Mouse (Mus musculus): ENCODE measurements around the gene Gm10065. TPM values are rescaled to one million over a fixed set of nuclear protein-coding genes. Genes with fewer than 3 reads are reported as not detected.

Gene Gm10065
- not detected for total RNA-seq (2023)

DNA sequence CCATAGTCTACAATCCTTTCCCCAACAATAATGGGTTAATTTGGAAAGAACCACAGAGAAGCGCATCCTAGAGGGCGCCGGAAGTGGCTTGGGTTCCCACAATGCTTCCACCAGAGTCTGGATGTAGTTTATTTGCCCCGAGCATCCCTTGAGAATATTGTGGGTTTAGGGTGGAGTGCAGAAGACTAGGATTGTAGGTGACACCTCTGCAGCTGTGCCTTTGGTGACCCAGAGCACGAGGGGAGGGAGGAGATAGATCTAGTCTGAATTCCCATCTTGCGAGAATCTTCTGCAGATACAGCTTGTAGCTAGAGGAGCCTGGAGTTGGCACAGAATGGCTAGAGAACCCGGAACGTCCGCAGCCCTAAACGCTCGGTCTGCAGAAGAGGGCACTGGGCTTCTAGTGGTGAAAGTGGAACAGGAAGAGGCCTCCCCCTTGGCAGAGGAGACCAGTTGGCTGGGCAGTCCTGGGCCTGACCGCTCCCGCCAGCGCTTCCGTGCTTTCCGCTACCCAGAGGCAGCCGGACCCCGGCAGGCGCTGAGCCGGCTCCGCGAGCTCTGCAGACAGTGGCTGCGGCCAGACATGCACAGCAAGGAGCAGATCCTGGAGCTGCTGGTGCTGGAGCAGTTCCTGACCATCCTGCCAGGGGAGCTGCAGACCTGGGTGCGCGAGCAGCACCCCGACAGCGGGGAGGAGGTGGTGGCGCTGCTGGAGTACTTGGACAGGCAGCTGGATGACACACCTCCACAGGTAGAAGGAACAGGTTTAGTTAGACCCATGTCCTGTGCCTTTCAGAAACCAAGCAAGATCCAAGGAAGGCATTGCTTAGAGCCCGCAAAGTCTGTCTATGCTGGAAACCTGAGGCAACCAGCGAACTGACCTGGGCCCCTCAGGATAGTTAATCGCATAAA is at the start of gene Gm10065, which contains the start of gene Zkscan4:
Gene Gm10065 (minus strand): TSS at position 683 of the 912 bp plus-strand sequence.
Gene Zkscan4 (plus strand): TSS at position 149 of the 912 bp plus-strand sequence.

DNA sequence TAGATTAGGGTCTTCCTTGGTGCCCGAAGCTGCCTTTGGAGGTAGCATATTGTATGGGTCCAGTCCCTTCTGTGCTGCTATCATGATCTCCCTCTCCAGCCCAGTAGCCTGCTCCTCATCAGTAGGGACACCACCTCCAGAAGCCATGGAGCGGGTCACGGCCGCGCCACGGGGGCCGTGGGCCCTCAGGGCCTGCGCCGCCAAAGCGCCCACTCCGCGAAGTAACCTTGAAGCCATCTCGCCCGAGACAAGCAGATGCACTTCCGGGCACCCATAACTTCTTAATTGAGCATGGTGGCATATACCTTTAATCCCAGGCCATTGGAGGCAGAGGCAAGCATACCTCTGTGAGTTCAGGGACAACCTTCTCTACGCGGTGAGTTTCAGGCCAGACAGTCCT is 21.9 kb upstream of the Gm10065 start, which contains the start of gene Gm11273:
Gene Gm11273 (minus strand): TSS at position 237 of the 400 bp plus-strand sequence.

GRCm38 (mm10) chr13:21495080-21495479 is 15.8 kb upstream of the Gm10065 start, which contains the start of gene AK157302:
AK157302 (plus strand) TSS chr13:21495223.

GRCm38 (mm10) chr13:21468061-21469019 is 10.9 kb downstream of the Gm10065 start, which contains the start of gene Nkapl:
Nkapl (minus strand) TSS chr13:21468509.

DNA sequence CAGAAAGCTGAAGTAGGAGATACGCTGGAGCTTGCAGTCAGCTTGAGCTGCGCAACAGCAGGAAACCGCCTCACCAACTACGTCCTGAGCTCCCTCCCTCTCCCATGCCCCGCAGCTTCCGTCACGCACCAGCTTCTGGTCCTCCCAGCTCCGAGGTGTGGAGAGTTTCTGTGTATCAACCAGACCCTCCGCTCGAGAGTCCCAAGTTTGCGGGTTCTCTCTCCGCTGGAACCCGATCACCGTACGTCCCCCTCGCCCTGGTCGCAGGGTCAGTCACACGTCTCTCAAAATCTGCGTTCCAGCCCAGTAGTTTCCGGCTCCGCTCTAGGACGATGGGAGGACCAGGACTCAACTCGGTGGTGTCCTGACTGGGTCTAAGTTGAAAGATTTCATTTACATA is 25.8 kb downstream of the Gm10065 start, which contains the start of gene Zscan26:
Gene Zscan26 (minus strand): TSS at position 282 of the 400 bp plus-strand sequence.

DNA sequence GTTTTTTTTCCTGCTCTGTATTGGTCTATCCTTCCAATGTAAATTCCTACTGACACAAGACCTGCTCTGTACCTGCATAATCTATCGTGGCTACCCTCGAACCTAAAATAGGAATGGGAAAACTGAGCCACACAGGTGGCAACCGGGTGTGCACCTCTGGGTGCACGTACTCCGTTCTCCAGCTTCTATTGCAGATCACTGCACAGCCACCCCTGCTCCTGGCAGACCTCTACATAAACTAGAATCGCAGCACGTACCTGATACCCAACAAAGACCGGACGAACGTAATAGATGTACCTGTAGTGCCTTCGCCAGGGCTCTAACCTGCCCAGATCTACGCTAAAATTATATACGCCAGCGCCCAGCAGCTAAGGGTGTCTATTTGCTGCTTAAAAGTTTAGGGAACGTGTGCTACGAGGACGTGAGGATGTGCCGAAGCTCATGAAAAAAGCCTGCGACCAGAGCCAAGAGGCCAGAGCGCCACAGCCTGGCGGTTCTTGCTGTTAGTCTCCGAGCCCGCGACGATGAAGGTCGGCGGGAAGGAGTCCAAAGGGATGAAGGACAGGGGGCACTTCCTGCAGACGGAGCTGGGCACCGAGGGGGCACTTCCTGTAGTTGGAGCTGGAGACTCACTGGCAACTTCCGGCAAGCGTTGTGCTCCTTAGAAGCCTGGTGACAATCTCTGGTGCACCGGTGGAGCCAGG is 38.6 kb downstream of the Gm10065 start, which contains the start of gene Pgbd1:
Gene Pgbd1 (minus strand): TSS at position 556 of the 704 bp plus-strand sequence.

Other genes with a start within 250 kb of the Gm10065 start
- not detected for gene Gpx5, start 186.7 kb downstream of the Gm10065 start, total RNA-seq (2023)
- not detected for gene Gpx6, start 167.3 kb downstream of the Gm10065 start, total RNA-seq (2023)
- not detected for gene Olfr1367, start 132.5 kb downstream of the Gm10065 start, total RNA-seq (2023)
- 1 to 10 TPM; 3.2 to 3.6 TPM for gene Zscan12, start 116.6 kb downstream of the Gm10065 start, total RNA-seq (2023)
- gene Zkscan3, start 76.7 kb downstream of the Gm10065 start, total RNA-seq (2023): 10 to 100 TPM; 66.9 to 70.3 TPM
- gene Pgbd1, start 38.4 kb downstream of the Gm10065 start, total RNA-seq (2023): under 1 TPM in 1 of 2 experiments, not detected in 1; 0.38 TPM
- 10 to 100 TPM; 44.5 to 50.7 TPM for gene Zscan26, start 25.7 kb downstream of the Gm10065 start, total RNA-seq (2023)
- gene Nkapl, start 10.9 kb downstream of the Gm10065 start, total RNA-seq (2023): not detected
- not detected for gene Zkscan4, start 534 bp downstream of the Gm10065 start, total RNA-seq (2023)
- 1 to 10 TPM; 4.8 to 5.0 TPM for gene AK157302, start 15.8 kb upstream of the Gm10065 start, total RNA-seq (2023)
- 10 to 100 TPM; 11.7 to 12.4 TPM for gene Gm11273, start 22.0 kb upstream of the Gm10065 start, total RNA-seq (2023)
- 10 to 100 TPM; 12.2 to 23.2 TPM for gene Zkscan8, start 51.7 kb upstream of the Gm10065 start, total RNA-seq (2023)
- gene Olfr1366, start 63.4 kb upstream of the Gm10065 start, total RNA-seq (2023): not detected
- not detected for gene Olfr1535, start 80.5 kb upstream of the Gm10065 start, total RNA-seq (2023)
- not detected for gene Olfr1364, start 102.3 kb upstream of the Gm10065 start, total RNA-seq (2023)
- gene Olfr1362, start 134.6 kb upstream of the Gm10065 start, total RNA-seq (2023): not detected
- gene Olfr11, start 163.1 kb upstream of the Gm10065 start, total RNA-seq (2023): not detected
- not detected for gene Olfr1361, start 183.9 kb upstream of the Gm10065 start, total RNA-seq (2023)
- not detected for gene Olfr1360, start 198.0 kb upstream of the Gm10065 start, total RNA-seq (2023)
- not detected for gene Olfr1359, start 218.7 kb upstream of the Gm10065 start, total RNA-seq (2023)
- 100 to 1,000 TPM; 101 to 113 TPM for gene Hist1h2bl, start 236.7 kb upstream of the Gm10065 start, total RNA-seq (2023)
- 100 to 1,000 TPM; 114 to 126 TPM for gene Hist1h2ai, start 237.0 kb upstream of the Gm10065 start, total RNA-seq (2023)
- gene Hist1h3h, start 238.2 kb upstream of the Gm10065 start, total RNA-seq (2023): 100 to 1,000 TPM; 156 to 168 TPM
- gene Hist1h2bm, start 242.6 kb upstream of the Gm10065 start, total RNA-seq (2023): 10 to 100 TPM in 1 of 2 experiments, 1 to 10 TPM in 1; 7.6 to 10.7 TPM